Mouse (Mus musculus) kidney, adult 2 months (tissue): ENCODE data around the gene Gadl1. TPM values are rescaled to one million over a fixed set of nuclear protein-coding genes. Genes with fewer than 3 reads are reported as not detected.

ENCODE experiments used
- DNase-seq: peaks from one replicate; pipeline ENCODE4 v3.0.0; 2021
- H3K27ac ChIP-seq: fragments of 200-500 bp; 2 replicates; pipeline ENCODE4 v1.5.1; 2012; ENCODE audit warnings: low read depth, low read length, control low read depth, inconsistent platforms; ENCODE audit not compliant: insufficient read depth
- H3K27me3 ChIP-seq: fragments of 200-500 bp; replicated peaks from 2 replicates; pipeline ENCODE4 v1.6.1; 2012; ENCODE audit warnings: mild to moderate bottlenecking, moderate library complexity, low read length, inconsistent platforms; ENCODE audit not compliant: control insufficient read depth, insufficient read depth
- H3K36me3 ChIP-seq: fragments of 200-500 bp; 2 replicates; pipeline ENCODE4 v1.6.1; 2012; ENCODE audit warnings: mild to moderate bottlenecking, moderate library complexity, low read length, inconsistent platforms; ENCODE audit not compliant: control insufficient read depth, insufficient read depth
- H3K4me1 ChIP-seq: fragments of 200-500 bp; 2 replicates; pipeline ENCODE4 v1.6.1; 2011; ENCODE audit warnings: low read length; ENCODE audit not compliant: control insufficient read depth, insufficient read depth
- H3K4me3 ChIP-seq: fragments of 200-500 bp; 2 replicates; pipeline ENCODE4 v1.5.1; 2011; ENCODE audit warnings: mild to moderate bottlenecking, low read depth, low read length, control low read depth; ENCODE audit not compliant: insufficient read depth
- CTCF ChIP-seq: fragments of 200-500 bp; conservative IDR thresholded peaks from 2 replicates; pipeline ENCODE4 v1.5.1; 2011; ENCODE audit warnings: low read depth, mild to moderate bottlenecking, control low read depth, low read length, moderate library complexity, mixed read lengths; ENCODE audit not compliant: insufficient read depth, insufficient read length
- POLR2A ChIP-seq: fragments of 200-500 bp; IDR thresholded peaks from one replicate; pipeline ENCODE4 v1.6.1; 2011; ENCODE audit warnings: low read depth, low read length, control low read depth
- WGBS: fragments of 180-500 bp; shearing (Covaris S2); methylation state at CpG from one replicate; pipeline ENCODE4 v1.1.7; 2018; 5-methylcytosine and 5-hydroxymethylcytosine counted together
- polyA plus RNA-seq: library from polyadenylated mRNA; depleted of rRNA; stranded (reverse); fragments of >200 nt; gene quantifications from 2 replicates; pipeline ENCODE4 v1.2.3, GENCODE M21; 2012

Gadl1 gene
- polyA plus RNA-seq, 1 experiment = not detected

DNA sequence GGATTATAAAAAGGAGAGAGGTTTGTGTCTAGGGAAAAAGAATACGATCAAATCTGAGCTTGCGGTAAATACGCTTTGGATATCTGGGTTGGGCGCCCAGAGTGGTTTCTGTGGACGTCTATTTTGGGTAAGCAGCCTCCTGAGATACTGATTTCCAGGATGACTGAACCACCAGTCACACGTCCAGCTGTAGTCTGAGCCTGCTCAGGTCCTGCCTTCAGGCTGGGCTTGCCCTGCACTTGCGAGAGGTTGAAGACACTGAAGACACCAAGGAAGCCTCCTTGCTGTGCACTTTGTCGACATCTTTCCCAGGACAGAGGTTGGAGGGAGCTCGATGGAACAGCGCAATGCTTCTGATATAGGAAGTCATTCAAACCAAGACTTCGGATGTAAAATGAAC lies 25.0 kb downstream of the Gadl1 start:
- Histone ChIP-seq H3K4me3 (no peak overlapping the region), H3K36me3 (no peaks in the 10 kb centered on the region), H3K4me1 (no peaks in the 10 kb centered on the region), H3K27me3 (no peaks in the 10 kb centered on the region), H3K27ac (no peak overlapping the region)
- 92% methylated on average over 11 of the region's 11 CpGs for WGBS
- TF ChIP-seq POLR2A = no peak
- no peak for TF ChIP-seq CTCF
- no peak for DNase-seq

DNA sequence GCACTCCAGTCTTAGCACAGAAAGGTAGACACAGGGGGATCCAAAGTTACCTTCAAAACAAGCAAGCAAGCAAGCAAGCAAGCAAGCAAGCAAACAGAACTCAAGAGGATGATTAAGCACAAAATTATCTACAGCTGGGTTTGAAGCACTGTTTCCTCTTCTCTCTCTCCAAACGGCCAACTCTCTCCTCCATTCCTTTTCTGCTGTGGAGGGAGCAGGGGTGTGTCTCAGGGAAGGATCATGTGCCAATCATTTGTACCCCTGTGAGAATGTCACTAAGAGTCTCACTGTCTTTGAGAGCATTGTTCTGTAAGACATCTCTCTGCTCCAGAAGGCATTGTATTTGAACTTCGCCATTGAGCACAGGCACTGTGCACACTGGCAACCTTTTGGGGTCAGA lies 27.1 kb downstream of the Gadl1 start:
- Histone ChIP-seq H3K27me3 (no peaks in the 10 kb centered on the region), H3K4me3 (no peak overlapping the region), H3K27ac (no peak overlapping the region), H3K36me3 (no peaks in the 10 kb centered on the region), H3K4me1 (no peaks in the 10 kb centered on the region)
- WGBS = 66% methylated on average over 2 of the region's 2 CpGs
- TF ChIP-seq CTCF (no peak), POLR2A (no peak)
- no peak for DNase-seq

DNA sequence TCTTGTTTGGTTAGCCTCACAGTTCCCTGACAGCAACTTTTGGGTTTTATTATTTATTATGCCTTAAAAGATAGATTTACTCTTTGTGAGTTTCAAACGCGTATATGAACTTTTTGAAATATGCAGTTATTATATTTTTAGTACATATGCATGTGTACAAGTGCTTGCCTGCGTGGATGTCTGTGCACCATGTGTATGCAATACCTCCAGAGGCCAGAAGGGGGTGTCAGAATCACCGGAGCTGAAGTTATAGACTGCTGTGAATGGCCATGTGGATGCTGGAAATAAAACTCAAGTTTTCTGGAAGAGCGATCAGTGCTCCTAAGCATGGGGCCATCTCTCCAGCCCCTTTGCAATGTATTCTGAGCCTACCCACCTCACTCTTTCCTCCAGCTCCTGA lies 28.7 kb downstream of the Gadl1 start:
- Histone ChIP-seq H3K4me1 (no peaks in the 10 kb centered on the region), H3K36me3 (no peaks in the 10 kb centered on the region), H3K27me3 (no peaks in the 10 kb centered on the region), H3K27ac (no peak overlapping the region), H3K4me3 (no peak overlapping the region)
- no peak for DNase-seq
- 92% methylated on average over 5 of the region's 5 CpGs for WGBS
- TF ChIP-seq CTCF (no peak), POLR2A (no peak)

DNA sequence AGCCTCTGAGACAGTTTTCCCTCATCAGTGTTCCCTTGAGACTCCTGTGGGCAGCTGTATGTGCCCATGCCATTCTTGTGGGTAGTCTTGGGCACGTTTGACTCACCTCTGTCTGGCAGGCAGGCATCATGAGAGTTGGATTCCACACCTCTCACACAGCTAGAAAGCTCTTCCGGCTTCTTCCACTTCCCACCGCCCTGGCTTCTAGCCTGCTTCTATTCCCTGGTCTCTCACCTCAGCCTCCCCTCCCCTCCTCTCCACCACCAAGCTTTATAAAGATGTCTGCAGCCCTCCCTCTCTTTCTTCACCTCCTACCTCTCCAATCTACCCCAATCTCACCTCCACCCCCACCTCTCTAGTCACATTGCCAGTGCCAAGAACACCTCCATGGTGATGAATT lies 30.2 kb downstream of the Gadl1 start:
- DNase-seq = no peak
- H3K36me3 ChIP-seq = no peaks in the 10 kb centered on the region
- no peaks in the 10 kb centered on the region for H3K27me3 ChIP-seq
- TF ChIP-seq POLR2A = no peak
- TF ChIP-seq CTCF = no peak
- H3K4me3 ChIP-seq = no peak overlapping the region
- no peaks in the 10 kb centered on the region for H3K4me1 ChIP-seq
- WGBS = 84% methylated on average over 3 of the region's 3 CpGs
- H3K27ac ChIP-seq = no peak overlapping the region

DNA sequence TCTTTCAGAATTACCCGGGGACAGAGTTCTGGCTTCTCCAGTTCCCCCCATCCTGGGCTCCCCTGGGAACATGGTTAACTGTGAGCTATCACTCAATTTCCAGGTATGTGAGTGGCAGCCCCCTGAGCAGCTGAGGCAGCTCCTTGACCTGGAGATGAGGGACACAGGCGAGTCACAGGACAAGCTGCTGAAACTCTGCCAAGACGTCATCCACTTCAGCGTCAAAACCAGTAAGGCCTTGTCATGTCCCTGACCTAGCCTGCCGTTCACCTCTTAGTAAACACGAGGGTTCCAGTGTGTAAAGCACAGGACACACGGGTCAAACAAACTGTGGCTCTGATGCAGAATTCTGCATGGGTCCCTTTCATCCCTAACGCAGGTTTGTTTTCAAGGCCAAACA lies 31.9 kb downstream of the Gadl1 start:
- TF ChIP-seq POLR2A = no peak
- no peak for TF ChIP-seq CTCF
- DNase-seq = no peak
- WGBS = 65% methylated on average over 8 of the region's 8 CpGs
- no peaks in the 10 kb centered on the region for H3K27me3 ChIP-seq
- H3K27ac ChIP-seq = no peak overlapping the region
- no peaks in the 10 kb centered on the region for H3K4me1 ChIP-seq
- no peaks in the 10 kb centered on the region for H3K36me3 ChIP-seq
- H3K4me3 ChIP-seq = no peak overlapping the region

DNA sequence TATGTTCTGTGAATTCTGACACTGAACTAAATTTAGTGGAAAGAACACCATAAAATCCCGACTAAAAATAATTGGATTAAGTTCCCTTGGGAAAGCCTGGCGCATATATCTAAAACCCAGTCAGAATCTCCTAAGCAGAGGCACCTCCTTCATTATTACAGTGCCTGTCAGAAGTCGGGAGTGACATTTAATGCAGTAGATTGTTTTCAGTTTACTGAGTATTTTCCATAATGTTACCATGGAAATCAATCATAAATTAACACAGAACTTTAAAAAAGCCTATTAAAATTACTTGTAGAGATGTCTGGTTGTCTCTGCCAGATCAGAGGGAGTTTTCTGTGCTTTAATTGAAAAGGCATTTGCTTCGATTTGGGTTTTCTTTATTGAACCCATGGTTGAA lies 33.2 kb downstream of the Gadl1 start:
- H3K4me3 ChIP-seq = no peak overlapping the region
- no peaks in the 10 kb centered on the region for H3K4me1 ChIP-seq
- DNase-seq = no peak
- H3K36me3 ChIP-seq = no peaks in the 10 kb centered on the region
- 57% methylated on average over 4 of the region's 4 CpGs for WGBS
- no peak for TF ChIP-seq CTCF
- no peak for TF ChIP-seq POLR2A
- no peaks in the 10 kb centered on the region for H3K27me3 ChIP-seq
- no peak overlapping the region for H3K27ac ChIP-seq

DNA sequence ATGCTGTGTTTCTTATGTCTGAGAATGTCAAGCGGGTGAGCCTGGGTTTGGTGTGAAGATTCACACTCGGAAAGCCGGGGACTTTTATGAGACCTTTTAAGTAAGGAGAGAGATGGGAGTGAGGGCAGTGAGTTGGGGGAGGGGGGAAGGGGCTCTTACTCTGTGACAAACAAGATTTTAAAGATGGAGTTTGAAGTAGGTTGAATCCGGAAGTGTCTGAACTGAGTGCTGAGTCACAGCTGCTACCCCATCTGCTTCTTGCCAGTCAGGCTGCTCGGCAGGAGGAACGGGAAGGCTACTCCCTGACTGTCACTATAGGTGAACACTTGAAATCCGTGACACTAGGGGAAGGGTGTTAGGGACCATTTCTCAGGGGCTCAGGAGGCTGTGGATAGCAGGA lies 33.7 kb downstream of the Gadl1 start:
- Histone ChIP-seq H3K27ac (no peak overlapping the region), H3K4me1 (no peaks in the 10 kb centered on the region), H3K4me3 (no peak overlapping the region), H3K36me3 (no peaks in the 10 kb centered on the region), H3K27me3 (no peaks in the 10 kb centered on the region)
- no peak for TF ChIP-seq CTCF
- TF ChIP-seq POLR2A = no peak
- DNase-seq = no peak
- 47% methylated on average over 7 of the region's 7 CpGs for WGBS
